Mouse (Mus musculus) forebrain, embryonic 14.5 days (tissue): Measurements from ENCODE around the gene Mtus2. TPM values are rescaled to one million over a fixed set of nuclear protein-coding genes. Genes with fewer than 3 reads are reported as not detected.
"Not testable (repeated sequence)": the region's sequence is repeated elsewhere in the genome, so short reads cannot be mapped to it uniquely, and the experiment has no call there.

Experiments
- ATAC-seq: fragments of 200-750 bp; cut with Nextera tagmentation; 2 replicates; pipeline ENCODE4 v1.8.0; 2017; ENCODE audit warnings: mild to moderate bottlenecking, moderate library complexity
- DNase-seq: peaks from one replicate; pipeline ENCODE4 v3.0.0-alpha.2; 2015; ENCODE audit warnings: low spot score
- H3K27ac ChIP-seq: fragments of 300-500 bp; sonication (generic); 2 replicates; pipeline ENCODE4 v1.5.1; 2014; ENCODE audit warnings: low read depth, mild to moderate bottlenecking, control low read depth, low read length, moderate library complexity
- H3K27me3 ChIP-seq: fragments of 300-500 bp; sonication (generic); replicated peaks from 2 replicates; pipeline ENCODE4 v1.6.1; 2014; ENCODE audit warnings: low read length, control low read depth, mixed read lengths; ENCODE audit not compliant: control insufficient read depth, insufficient read depth
- H3K36me3 ChIP-seq: fragments of 300-500 bp; sonication (generic); 2 replicates; pipeline ENCODE4 v1.6.1; 2014; ENCODE audit warnings: low read length, control low read depth; ENCODE audit not compliant: control insufficient read depth, insufficient read depth
- H3K4me1 ChIP-seq: fragments of 300-500 bp; sonication (generic); 2 replicates; pipeline ENCODE4 v1.6.1; 2014; ENCODE audit warnings: antibody characterized with exemption, low read length, control low read depth; ENCODE audit not compliant: control insufficient read depth, insufficient read depth
- H3K4me2 ChIP-seq: fragments of 300-500 bp; sonication (generic); 2 replicates; pipeline ENCODE4 v1.6.1; 2014; ENCODE audit warnings: mild to moderate bottlenecking, control low read depth, low read length
- H3K4me3 ChIP-seq: fragments of 300-500 bp; sonication (generic); 2 replicates; pipeline ENCODE4 v1.5.1; 2014; ENCODE audit warnings: low read depth, low read length, control low read depth
- H3K9ac ChIP-seq: fragments of 300-500 bp; sonication (generic); 2 replicates; pipeline ENCODE4 v1.6.1; 2014; ENCODE audit warnings: mild to moderate bottlenecking, low read length, control low read depth, moderate library complexity
- H3K9me3 ChIP-seq: fragments of 300-500 bp; sonication (generic); replicated peaks from 2 replicates; pipeline ENCODE4 v1.6.1; 2016; ENCODE audit warnings: low read length, control low read depth, mixed read lengths; ENCODE audit not compliant: control insufficient read depth
- whole genome bisulfite sequencing: fragments of 180-500 bp; shearing (Covaris S2); extraction: QIAGEN DNeasy Blood & Tissue Kit; methylation state at CpG from one replicate; pipeline ENCODE4 v1.1.7; 2014; 5-methylcytosine and 5-hydroxymethylcytosine counted together
- polyA plus RNA-seq: library from polyadenylated mRNA; unstranded; fragments of >200 nt; fragmentation: Nextera tagmentation; extraction: Ambion mirVana; gene quantifications from 2 replicates; pipeline ENCODE4 v1.2.1, GENCODE M21; 2014

Mtus2 gene
- polyA plus RNA-seq, 1 experiment from 2014 or later = 17.0 TPM

DNA sequence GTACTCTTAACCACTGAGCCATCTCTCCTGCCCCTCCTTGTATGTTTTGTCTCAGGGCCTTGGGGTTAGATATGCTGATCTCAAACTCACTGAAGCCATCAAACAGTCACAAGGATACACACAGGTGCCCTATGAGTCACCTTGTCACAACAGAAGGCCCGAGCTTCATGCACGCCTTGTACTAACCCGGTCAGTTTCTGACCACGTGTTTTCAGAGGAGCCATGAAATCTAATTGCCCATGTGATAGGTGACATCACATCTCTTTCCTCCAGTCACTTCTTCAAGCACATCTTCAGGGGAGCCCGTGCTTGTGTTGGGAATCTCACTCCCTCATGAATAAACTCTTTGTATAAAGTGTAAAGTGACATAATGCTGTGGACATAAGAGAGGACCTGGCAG is 32.5 kb upstream of the Mtus2 start:
- WGBS = 87% methylated on average over 5 of the region's 5 CpGs
- Histone ChIP-seq H3K9me3 (no peaks in the 10 kb centered on the region), H3K27me3 (no peaks in the 10 kb centered on the region), H3K4me2 (no peak overlapping the region), H3K4me1 (no peaks in the 10 kb centered on the region), H3K9ac (no peak overlapping the region), H3K4me3 (no peak overlapping the region), H3K27ac (no peak overlapping the region), H3K36me3 (no peaks in the 10 kb centered on the region)
- no peak for DNase-seq
- ATAC-seq = no peak

DNA sequence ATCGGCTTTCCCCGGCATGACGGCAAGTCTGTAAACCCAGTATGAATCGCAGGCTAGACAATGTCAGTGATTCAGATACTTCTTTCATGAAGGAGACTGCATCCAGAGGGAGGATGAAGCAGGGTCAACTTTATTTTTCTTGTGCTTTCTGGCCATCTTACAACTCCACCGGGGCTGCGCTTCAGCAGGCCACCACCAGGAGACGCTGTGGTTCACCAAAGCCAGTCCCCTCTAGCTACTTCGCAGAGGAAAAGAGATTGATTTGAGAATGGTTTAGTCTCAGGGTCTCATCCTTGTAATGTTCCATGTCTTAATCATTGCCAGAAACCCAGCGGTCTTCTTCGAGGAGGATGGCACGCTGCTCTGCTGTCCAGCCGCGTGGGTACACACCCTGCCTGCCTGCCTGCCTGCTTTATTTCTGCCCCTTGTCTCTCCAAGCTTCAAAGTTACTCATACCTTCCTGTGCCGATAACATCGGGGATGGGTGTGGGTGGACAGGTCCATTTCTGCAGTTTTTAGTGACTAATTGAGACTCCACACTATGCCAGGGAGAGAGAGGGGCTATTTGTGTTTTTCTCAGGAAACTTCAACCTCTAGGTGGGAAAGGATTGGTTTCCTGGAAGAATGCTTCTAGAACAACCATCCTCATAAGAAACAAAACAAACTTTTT is 31.1 kb upstream of the Mtus2 start:
- no peak for DNase-seq
- H3K36me3 ChIP-seq = no peaks in the 10 kb centered on the region
- no peak overlapping the region for H3K4me3 ChIP-seq
- no peak overlapping the region for H3K27ac ChIP-seq
- H3K4me2 ChIP-seq = no peak overlapping the region
- no peaks in the 10 kb centered on the region for H3K27me3 ChIP-seq
- H3K9me3 ChIP-seq = no peaks in the 10 kb centered on the region
- ATAC-seq = no peak
- no peaks in the 10 kb centered on the region for H3K4me1 ChIP-seq
- 74% methylated on average over 15 of the region's 15 CpGs for WGBS
- H3K9ac ChIP-seq = no peak overlapping the region

DNA sequence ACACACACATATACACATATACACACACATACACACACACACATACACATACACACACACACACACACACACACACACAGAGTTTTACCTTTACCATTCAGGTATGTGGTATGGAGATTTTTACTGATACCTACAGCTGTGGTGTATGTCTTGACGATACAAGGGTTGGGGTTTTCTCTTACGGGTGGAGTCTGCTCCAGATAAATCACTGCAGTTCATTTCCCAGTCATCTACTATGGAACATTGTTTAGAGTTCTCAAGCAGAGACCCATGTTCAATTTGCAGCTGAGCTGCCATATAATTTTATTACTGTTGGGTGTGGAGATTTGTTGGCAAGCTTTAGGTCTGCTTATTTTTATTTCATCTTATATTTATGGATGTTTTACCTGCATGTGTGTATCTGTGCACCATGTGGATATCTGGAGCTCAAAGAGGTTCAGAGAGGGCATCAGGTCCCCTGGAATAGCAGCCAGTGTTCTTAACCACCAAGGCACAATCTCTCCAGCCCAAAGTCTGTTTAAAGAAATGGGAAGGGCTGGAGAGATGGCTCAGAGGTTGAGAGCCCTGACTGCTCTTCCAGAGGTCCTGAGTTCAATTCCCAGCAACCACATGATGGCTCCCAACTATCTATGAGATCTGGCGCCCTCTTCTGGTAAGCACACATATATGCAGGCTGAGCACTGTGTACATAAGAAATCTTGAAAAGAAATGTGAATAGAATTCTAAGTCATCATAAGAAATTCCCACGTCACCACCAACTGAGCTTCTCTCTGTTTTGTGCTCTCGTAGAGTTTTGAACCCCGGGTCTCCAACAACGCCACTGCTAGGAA is 28.2 kb upstream of the Mtus2 start:
- 86% methylated on average over 7 of the region's 7 CpGs for WGBS
- no peaks in the 10 kb centered on the region for H3K9me3 ChIP-seq
- H3K27ac ChIP-seq = no peak overlapping the region
- no peak overlapping the region for H3K4me2 ChIP-seq
- no peaks in the 10 kb centered on the region for H3K36me3 ChIP-seq
- H3K27me3 ChIP-seq = no peaks in the 10 kb centered on the region
- no peak overlapping the region for H3K4me3 ChIP-seq
- DNase-seq (no peak), ATAC-seq (no peak)
- H3K9ac ChIP-seq = no peak overlapping the region
- H3K4me1 ChIP-seq = no peaks in the 10 kb centered on the region

DNA sequence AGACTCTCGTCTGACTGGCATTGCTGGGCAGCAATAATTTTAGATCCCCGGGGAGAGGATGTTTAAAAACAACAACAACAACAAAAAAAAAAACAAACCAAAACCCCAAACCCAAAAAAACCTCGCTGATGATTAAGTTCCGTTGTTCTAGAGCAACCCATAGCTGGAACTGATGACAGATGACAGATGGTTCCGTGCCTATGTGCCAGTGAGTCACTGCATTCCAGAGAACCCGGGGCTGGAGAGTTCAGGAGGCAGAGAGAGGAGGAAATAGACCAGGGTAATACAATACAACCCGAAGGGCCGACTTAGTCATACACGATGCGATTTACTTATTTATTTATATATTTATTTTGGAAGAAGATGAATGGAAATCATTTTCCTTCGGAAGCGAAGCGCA is 22.0 kb upstream of the Mtus2 start:
- Histone ChIP-seq H3K36me3 (no peaks in the 10 kb centered on the region), H3K9ac (no peak overlapping the region), H3K27ac (no peak overlapping the region), H3K27me3 (no peaks in the 10 kb centered on the region), H3K4me2 (no peak overlapping the region), H3K4me1 (no peaks in the 10 kb centered on the region), H3K9me3 (no peaks in the 10 kb centered on the region), H3K4me3 (no peak overlapping the region)
- DNase-seq = no peak
- no peak for ATAC-seq
- 89% methylated on average over 13 of the region's 13 CpGs for WGBS

DNA sequence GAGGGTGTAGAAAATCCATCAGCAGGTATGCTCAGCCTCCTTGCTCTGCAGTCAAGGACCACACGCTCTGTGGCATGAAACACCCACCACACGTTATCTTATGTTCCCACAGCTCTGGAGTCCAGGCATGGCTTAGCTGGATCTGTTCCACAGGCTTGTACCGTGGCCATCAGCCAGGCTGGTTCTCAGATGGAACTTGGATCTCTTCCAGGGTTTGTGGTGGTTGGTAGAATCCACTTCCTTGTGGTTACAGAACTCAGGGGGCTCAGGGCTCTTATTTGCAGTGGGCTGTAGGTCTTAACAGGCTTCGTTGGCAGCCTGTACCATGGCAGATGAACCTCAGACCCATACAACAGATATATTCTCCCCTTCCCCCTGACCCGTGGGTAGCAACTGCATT is 17.9 kb upstream of the Mtus2 start:
- no peak for DNase-seq
- H3K9me3 ChIP-seq = no peaks in the 10 kb centered on the region
- 73% methylated on average over 5 of the region's 5 CpGs for WGBS

DNA sequence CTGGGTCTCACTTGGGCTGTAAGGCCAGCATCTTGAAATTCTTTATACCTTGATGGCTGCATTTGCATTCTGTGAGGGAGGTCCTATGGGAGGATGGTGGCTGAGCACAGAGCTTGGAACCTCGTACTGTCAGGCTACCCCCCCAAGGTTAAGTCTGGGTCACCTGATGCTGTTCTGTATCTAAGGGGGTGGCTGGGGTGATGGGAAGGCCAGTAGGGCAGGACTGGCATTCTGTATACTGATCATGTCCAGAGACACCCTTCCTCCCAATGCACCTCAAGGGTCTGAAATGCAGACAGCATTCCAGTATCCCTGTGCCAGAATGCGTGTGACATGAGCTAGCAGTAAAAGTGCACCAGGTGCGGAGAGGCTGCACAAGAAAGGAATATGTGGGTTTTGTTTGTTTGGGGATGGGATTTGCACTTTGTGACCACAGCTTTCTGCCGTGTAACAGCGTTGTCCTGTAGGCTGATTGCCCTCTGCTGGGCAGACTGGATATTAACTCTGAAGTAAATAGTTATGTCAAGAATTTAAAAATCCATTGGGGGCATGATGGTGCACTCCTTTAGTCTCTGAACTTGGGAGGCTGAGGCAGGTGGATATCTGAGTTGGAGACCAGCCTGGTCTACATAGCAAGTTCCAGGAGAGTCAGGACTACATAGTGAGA is 12.0 kb upstream of the Mtus2 start:
- WGBS = 44% methylated on average over 5 of the region's 5 CpGs
- Histone ChIP-seq H3K4me1 (no peaks in the 10 kb centered on the region), H3K27me3 (no peaks in the 10 kb centered on the region), H3K4me2 (no peak overlapping the region), H3K9me3 (no peaks in the 10 kb centered on the region), H3K4me3 (no peak overlapping the region), H3K9ac (no peak overlapping the region), H3K27ac (no peak overlapping the region), H3K36me3 (no peaks in the 10 kb centered on the region)
- ATAC-seq (0 out of 2 replicates have a peak, but pooled peaks have one; percentile 40), DNase-seq (peak; percentile 64)

More for the DNA sequence above, 17.9 kb upstream of the Mtus2 start:
- no peak overlapping the region for H3K9ac ChIP-seq
- no peaks in the 10 kb centered on the region for H3K27me3 ChIP-seq
- H3K27ac ChIP-seq = no peak overlapping the region
- H3K4me2 ChIP-seq = no peak overlapping the region
- H3K36me3 ChIP-seq = no peaks in the 10 kb centered on the region
- ATAC-seq = no peak
- H3K4me1 ChIP-seq = no peaks in the 10 kb centered on the region
- H3K4me3 ChIP-seq = no peak overlapping the region

DNA sequence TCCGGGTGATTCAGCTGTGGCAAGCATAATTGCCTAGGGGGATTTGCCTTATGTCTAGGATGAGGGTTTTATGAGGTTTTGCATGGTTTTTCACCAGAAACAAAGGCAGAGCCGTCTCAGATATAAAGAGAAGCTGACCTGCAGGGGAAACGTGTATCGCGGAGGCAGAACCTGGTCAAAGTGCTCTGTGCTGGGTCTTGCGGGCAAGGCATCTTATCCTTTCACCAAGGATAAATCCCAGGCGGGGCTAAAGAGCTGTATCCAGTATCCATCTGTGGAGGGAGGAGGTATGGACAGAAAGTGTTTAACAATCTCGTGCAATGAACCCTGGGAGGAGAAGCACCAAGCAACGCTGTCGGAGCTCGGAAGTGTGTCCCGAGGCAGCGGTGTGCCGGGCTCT is 7.2 kb upstream of the Mtus2 start:
- ATAC-seq (no peak), DNase-seq (no peak)
- WGBS = 79% methylated on average over 14 of the region's 14 CpGs
- no peaks in the 10 kb centered on the region for H3K9me3 ChIP-seq
- no peaks in the 10 kb centered on the region for H3K27me3 ChIP-seq
- no peaks in the 10 kb centered on the region for H3K36me3 ChIP-seq
- H3K4me2 ChIP-seq = no peak overlapping the region
- no peak overlapping the region for H3K9ac ChIP-seq
- no peaks in the 10 kb centered on the region for H3K4me1 ChIP-seq
- no peak overlapping the region for H3K4me3 ChIP-seq
- no peak overlapping the region for H3K27ac ChIP-seq

DNA sequence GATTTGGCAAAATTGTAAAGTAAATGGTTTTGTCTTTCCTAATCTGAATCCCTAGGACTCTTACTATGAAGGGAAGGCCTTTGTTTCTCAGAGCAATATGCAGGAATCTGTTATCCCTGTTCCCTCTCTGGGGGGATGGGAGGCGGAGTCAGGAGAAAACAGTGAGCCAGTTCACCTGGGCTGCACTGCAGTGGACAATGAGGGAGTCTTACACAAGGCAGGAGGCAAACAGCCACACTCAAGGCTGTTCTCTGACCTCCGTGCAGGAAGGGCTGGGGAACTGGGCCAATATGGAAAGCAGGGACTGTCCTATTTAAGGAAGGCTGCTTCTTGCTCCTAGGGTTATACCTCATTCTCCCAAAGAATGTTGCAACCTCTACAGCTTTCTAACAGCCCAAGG is 5.4 kb upstream of the Mtus2 start:
- no peak overlapping the region for H3K4me2 ChIP-seq
- no peak overlapping the region for H3K27ac ChIP-seq
- H3K9me3 ChIP-seq = no peaks in the 10 kb centered on the region
- H3K36me3 ChIP-seq = no peaks in the 10 kb centered on the region
- no peak overlapping the region for H3K4me3 ChIP-seq
- no peaks in the 10 kb centered on the region for H3K27me3 ChIP-seq
- no peak overlapping the region for H3K9ac ChIP-seq
- ATAC-seq (no peak), DNase-seq (no peak)
- peaks cover 7% of the 10 kb centered on the region; the same call in 1 of the 2 replicates for H3K4me1 ChIP-seq
- WGBS = 46% methylated on average over 2 of the region's 2 CpGs

DNA sequence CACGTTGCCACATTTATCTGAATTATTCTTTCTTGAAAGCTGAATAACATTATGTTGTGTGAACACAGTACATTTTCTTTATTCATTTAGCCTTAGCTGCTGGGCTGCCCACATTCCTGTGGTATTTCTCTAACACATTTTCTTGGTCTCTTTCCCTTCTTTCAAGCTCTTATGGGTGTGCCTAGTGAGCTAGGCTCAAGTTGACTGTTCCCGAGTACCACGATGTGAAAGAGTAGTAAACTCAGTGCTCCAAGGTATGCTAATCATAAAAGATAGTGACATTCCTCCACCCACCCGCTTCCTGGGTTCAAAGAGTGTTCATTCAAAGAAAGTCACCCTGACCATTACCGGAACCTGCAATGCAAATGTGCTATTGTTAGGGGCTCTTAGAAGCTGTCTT is 3.9 kb upstream of the Mtus2 start:
- ATAC-seq, H3K27ac ChIP-seq, H3K9me3 ChIP-seq, H3K4me1 ChIP-seq, H3K27me3 ChIP-seq, H3K9ac ChIP-seq, DNase-seq, H3K4me2 ChIP-seq, H3K4me3 ChIP-seq, H3K36me3 ChIP-seq: not testable (repeated sequence)
- 83% methylated on average over 5 of the region's 5 CpGs for WGBS
